Mouse (Mus musculus) left cerebral cortex, adult 11 months (tissue): ENCODE data around the gene Bicc1.
"Not testable (repeated sequence)": the region's sequence is repeated elsewhere in the genome, so short reads cannot be mapped to it uniquely, and the experiment has no call there.

Experiments used
- DNase-seq: peaks from one replicate; pipeline ENCODE4 v3.0.0; 2022; ENCODE audit warnings: low spot score

Bicc1 gene

DNA sequence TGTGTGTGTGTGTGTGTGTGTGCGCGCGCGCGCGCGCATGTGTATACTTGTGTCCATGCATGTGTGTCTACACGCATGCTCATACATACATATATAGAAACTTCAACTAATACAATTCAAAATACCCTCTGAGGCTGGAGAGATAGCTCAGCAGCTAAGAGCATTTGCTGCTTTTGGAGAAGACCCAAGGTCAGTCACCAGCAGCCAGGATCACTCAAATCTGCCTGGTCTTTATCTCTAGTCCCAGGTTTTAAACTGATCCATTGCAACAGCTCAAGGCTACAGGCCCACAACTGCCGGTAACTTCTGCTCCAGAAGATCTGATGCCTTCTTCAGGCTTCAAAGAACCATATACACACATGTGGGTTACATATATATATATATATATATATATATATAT lies 163.4 kb downstream of the Bicc1 start:
- no peak for DNase-seq

DNA sequence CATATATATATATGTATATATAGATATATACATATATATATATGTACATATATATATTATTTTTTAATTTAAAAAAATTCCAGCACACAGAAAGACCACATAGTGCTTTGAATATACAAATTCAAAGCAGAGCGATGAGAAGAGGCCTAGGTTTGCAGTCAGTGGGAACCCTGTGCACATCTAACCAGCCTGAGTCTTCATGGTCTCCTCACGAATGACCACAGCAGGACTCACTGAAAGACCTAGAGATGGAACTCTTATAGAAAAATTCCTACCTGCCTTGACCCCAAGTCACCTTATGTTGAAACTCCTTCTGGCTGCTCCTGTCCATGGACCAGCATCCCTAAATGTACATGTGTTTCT lies 165.4 kb downstream of the Bicc1 start:
- no peak for DNase-seq

DNA sequence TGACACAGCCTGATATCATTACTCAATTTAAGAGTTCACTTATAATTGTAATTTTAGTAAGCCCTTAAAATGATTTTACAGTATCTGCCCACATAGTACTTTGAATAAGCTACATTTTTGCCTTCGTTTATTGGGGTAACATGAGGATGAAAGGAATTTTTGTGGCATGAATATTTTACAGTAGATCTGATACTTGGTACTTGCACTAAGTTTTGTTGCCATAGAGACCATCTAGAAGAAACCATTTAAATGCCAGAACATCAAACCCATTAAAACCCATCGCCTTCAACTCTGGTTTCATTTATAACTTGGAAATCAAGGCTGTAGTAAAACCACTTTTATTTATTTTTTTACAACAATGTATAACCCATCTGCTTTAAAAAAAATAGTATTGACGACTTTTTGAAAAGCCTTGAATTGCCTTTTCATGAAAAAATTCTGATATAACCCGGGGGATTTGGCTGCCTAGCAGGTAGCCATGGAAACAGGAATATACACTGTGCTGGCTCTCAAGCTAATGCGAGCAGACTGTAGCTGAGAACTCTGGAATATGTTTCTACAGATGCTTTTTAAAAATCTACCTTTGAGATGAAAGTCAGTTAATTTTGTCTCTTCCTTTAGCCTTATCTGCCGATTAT lies 165.9 kb downstream of the Bicc1 start:
- peak; percentile 38 for DNase-seq

DNA sequence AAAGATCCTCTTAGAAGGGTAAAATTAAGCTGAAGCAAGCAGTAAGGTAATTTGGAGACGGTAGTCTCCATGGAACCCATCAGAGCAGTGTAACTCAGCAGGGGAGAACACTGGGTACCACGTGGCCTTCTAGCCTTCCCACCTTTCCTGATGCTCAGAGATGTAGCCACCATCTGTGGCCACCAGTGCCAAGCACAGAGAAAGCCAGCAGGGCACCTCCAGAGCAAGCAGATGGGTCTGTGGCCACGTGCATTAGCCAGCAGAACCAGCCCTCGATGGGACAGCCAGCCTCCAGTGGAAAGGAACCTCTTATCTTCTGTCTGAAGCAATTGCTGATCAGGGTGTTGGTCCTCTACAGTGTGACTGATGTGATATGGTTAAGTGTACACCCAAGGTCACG lies 172.1 kb downstream of the Bicc1 start:
- DNase-seq = no peak

DNA sequence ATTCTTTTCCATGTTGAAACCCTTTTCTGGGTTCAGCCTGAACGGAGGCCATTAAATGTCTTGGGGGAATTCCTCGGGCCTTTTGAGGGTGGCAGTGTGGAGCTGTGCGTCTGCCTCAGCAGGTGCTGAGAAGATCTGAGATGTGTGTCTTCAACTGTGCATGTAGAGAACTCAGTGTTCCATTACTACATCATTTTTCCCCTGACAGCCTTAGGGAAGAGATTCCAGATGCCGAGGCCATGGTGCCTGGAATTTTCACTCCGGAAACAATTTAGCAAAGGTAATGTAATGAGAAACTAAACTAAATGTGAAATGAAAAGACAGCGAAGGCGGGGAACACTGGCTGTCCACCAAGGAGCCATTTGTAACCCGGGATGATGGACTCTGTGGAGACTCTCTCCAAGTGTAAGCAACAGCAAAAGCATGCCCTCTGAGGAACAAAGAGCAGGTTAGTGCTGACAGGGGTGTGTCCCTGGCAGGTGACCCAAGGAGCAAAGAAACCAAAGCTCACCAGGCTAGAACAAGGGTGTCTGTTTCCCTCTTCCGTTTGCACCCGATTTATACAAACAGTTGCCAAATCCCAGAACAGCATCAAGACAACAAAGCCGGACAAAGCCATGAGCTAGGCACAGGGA lies 176.3 kb downstream of the Bicc1 start:
- no peak for DNase-seq

DNA sequence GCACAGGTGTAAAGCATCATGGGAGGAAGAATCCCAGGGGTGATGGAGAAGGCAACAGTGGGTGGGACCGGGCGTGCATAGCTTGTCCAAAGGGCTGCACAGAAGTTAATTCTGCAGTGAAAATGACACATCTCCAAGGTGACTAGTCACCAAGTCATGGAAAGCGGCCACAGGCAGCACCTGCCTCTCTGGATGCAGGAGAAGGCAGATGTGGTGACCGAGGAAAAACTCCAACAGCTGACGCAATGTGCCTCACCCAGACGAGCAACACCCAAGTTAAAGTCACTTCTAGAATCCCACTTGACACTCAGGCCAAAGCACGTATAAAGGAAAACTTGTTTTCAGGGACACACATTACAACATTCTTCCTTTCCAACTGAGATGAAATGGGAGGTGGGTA lies 177.3 kb downstream of the Bicc1 start:
- no peak for DNase-seq

DNA sequence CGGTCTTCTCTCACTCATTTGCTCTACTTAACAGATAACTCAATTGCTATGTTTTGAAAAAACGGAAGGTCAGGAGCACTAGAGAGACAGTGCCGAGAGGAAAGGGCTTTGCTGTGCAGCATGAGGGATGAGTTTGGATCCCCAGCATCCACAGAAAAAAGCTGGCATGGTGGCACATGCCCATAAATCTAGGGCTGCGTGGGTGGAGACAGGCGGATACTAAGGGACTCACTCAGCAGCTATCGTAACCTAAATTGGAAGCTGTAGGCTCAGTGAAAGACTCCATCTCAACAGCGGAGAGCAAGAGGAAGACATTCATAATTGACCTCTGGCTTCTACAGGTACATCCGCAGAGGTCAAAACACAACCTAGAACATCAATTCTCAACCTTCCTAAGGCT lies 179.8 kb downstream of the Bicc1 start:
- DNase-seq = no peak

DNA sequence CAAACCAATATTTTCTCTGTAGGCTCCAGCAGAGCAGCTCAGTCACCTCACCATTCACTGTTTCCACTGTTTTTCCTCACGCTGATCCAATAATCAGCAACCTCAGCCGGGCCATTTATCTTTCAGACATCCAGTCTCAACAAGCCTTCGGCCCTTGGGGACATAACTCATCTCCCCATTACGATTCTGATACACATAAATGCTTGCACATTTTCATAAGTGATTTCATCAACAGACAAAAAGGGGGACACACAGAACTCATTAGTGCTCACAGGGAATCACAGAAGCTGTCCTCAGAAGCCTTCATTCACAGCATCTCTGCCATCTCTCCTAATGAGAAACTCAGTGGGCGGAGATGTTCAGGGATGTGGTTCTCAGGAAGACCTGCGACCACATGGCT lies 182.4 kb downstream of the Bicc1 start:
- DNase-seq = no peak

DNA sequence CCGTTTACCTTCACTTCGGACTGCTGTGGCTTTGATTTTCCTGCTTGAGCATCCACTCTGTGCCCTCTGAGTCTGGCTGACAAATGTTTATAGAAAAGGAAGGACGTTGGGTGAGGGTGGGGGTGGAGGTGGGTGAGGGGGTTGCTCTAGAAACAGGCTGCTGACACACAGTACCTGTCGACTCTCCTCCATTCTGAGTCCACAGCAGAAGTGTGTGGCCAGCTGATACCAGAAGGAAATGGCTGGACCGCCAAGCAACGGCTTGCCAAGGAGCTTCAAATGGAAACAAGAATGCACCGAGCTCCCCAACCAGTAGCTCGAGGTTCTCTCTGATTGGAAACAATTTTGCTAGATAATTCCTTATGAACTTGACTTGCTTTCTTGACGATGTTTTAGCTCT lies 182.9 kb downstream of the Bicc1 start:
- DNase-seq = no peak

DNA sequence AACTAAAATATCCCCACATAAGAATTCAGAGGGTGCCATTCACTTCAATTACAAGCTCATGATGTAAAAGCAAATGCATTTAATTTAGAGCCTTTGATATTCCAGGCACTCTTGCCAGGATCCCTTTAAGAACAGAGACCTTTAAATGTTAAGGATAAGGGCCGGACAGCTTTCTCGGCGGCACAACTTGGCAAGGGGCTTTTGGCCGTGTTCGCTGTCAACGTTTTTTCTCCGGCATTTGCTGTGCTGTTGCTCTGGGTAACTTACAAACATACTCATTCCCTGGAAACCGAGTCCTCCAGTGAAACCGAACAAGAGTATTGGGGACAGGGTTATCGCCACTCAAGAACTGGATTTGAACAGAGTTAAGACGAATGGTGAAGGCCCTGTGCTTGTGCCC lies 188.3 kb downstream of the Bicc1 start:
- no peak for DNase-seq

DNA sequence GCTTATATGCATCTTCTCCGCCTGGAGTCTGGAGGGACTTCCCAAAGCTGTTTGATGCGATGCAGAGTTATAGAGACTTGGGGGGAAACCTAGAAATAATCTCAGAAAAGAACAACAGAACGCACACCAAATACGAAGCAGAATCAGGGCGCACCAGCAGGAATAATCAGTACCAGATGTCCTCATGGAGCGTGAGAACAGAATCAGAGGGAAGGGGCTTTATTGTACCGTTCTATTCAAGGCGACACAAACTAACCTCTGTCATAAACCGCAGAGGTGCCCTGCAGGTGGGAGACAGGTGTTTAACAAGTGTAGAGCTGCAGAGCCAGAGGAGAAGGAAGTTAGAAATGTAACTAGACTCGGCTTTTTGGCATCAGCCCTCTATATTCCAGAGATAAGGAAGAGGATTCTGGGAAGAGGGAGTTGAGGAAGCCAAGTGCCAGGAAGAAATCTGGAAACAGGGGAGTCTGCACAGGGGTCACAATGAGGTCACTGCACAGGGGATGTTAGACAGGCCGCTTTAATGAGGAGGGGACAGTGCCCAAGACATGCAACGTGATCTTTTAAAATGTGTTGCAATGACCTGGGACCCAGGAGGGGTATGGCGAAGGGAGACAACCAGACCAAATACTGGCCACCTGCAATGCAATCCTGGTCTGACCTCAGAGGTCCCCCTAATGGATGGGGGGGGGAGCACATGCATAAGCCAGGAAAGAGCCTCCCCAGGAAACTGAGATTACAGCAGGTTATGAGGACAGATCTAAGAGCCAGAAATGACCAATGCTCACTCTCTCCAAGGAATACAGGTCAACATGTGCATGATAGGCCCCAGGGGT lies 190.4 kb downstream of the Bicc1 start:
- DNase-seq = no peak

DNA sequence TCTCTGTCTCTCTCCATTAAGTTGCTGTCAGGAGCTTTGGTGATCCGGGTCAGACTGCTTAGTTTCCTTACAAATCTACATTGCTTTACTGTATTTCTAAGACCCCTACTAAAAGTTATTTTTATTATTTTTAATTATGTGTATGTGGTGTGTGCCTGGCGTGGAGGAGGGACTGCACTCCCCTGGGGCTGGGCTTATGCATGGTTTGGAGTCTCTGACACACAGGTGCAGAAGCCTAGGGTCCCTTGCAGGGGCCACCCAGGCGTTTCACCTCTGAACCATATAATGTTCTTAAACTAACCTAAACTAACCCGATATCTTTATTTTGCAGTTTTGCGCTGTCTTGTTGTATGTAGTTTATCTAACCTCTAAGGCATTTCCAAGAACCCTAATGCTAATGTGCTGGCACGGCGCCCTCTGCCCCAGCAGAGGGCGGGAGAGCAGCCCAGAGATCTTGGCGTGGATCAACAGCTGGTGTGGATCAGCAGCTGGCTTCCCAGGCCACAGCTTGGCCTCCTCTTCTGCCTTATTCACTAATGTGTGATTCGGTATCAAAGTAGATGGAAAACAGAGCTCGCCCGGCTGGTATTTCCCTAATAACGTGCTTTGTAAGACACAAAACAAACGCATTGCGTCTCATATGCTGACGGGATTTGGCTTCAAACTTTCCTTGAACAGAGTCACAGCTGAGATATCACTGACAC lies 192.7 kb downstream of the Bicc1 start:
- no peak for DNase-seq

DNA sequence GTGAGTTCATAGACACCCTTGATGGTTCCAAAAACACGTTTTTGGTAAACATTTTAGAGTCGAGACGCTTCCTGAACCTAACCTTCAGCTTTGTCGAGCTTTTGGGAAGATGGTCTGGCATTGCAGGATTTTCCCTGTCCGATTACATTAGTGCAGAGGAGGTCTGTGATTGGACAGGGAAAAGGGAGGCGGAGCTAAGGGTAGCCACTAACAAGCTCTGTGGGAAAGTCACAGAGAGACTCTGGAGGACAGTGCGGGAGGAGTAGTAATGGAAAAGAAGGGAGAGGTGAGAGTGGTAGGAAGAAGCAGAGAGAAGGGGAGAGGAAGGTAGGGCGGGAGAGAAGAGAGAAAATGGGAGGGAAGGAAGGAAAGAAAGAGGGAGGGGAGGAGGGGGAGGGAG lies 194.8 kb downstream of the Bicc1 start:
- DNase-seq = no peak

DNA sequence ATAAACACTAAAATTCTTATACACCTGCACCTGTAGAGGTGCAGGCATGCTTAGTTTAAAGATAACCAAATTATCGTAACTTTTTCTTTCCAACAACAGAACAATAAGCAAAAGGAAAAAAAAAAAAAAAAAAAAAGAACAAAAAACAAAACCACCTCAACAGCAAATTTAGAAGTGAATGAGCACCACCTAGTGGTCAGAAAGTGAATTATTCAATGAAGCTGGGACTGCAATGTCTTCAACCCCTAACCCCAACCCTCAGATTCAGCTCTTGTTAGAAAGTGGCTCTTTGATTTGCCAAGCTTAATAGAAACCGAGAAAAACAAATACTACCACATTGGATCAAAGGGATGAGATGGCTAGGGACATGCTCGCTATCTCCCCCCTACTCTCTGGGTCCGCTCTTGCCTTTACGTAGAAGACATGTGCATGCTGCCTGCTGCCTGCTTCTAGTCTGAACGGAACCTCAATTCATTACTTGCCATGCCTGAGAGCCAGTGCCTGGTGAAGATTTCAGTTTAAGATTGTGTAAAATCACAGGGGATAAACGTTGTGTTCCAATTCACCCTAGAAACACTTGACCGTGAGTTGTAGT lies 195.8 kb downstream of the Bicc1 start:
- DNase-seq = peak; percentile 47

DNA sequence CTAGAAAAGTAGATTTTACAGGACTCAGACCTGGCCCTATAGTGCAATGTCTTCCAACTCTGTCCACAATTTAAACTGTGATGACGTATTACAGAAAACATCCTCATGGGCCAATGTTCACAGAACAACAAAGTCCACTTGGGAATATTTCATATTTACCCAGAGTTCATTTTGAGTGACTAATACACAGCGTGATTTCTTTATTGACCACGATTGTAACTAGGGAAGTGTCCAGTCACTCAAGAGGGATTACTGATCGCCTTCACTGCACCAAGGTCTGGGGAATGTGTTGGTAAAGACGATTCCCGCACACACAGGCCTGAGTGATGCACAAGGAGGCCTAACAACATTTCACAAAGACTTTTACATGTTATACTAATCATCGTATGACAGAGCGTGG lies 197.9 kb downstream of the Bicc1 start:
- no peak for DNase-seq

DNA sequence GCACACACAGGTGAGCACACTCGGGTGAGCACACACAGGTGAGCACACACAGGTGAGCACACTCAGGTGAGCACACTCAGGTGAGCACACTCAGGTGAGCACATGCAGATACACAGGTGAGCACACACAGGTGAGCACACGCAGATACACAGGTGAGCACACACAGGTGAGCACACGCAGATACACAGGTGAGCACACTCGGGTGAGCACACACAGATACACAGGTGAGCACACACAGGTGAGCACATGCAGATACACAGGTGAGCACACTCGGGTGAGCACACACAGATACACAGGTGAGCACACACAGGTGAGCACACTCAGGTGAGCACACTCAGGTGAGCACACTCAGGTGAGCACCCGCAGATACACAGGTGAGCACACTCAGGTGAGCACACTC lies 199.1 kb downstream of the Bicc1 start:
- DNase-seq = not testable (repeated sequence)

DNA sequence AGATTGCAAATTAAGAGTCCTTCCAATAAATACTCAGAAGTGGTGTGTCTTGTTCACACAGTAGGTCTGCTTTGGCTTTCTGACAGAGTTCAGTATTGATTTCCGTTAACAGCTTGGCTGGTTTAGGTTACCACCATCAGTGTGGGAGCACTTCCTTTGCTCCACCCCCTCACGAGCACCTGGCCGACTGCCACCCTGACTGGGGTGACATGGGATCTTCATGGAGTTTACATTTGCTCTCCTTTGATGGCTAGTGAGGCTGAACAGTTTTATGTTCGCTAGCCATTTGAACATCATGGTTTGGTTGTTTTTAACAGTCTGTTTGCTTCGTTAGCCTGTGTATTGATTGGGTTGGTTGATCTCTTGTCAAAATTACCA lies 206.7 kb downstream of the Bicc1 start:
- no peak for DNase-seq

DNA sequence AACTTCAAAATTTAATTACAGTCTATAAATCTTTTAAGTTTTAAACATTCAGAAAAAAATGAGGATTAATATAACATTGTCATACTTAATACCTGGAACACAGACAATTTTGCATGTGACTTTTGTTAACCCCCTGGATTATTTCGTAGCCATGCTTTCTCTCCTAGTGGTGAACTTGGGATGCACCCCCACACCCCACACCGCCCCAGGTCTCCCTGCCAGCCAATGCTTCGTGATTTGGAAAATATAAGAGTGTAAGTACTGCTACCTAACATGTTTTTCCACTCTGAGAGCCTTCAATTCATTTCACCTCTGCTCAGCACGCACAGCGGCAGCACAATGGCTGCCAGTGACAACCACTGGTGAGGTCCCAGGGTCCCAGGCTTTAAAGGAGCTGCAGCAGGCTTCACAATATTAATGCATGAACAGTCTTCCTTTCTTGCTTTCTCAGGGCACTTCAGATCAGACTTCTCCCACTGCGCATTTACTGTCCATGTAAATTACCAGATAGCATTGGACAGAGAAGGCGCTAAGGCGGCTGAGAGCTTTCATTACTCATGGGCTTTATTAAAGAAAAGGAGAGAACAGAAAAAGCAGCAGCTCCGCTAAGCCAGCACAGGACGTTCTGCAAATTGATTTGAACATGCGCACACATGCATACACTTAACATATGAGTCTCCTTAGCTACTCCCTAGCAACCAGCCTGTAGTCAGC lies 207.3 kb downstream of the Bicc1 start:
- peak; percentile 21 for DNase-seq

DNA sequence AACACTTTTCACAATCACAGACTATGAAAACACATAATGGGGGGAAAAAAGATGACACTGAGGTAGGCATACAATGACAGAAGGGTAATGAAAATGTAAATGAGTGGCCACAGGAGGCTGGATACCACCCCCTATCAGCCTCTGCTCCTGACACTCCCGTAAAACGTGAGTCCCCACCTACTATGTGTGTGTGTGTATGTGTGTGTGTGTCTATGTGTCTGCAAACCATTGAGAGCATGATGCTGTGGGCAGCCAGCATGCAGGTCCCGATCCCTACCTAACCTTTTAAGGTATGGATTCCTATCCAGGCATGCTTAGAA lies 209.4 kb downstream of the Bicc1 start:
- DNase-seq = no peak

DNA sequence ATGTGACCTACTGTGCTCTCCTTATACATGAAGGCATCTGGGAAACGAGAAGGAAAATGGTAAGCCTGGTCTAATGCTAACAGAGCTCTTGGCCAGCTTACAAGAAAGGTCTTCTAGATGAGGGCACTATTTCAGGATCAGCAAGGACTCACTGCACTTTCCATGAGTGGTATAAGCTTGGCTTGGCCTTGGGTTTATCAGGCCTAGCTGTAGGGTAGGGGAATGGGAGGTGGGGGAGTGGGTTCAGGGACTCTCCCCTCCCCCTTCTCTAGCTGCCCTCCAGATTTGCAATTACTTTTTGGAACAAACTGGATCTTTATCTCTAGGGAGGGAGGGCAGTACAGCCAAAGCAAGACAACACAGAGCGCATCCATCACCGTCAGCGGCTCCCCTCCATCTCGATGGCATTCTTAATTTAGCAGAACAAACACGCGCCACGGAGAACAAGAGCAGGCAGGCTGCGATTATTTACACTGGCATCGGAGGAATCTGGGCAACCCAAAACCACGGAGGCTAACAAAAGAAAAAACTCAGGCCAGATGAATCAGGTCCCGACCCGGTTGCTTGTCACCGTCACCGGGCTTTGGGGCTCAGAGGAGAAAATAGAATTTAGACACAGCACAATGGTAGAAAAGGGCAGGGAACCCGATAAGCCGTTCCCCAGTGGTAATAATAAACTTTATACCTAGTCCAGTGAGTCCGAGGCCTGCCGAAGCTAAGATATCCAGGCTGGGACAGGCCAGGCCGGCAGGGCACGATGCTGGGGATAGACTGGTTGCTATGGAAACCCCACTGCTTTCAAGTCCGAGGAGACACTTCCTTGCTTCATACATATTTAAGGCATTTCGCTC lies 210.0 kb downstream of the Bicc1 start:
- DNase-seq = peak; percentile 46

DNA sequence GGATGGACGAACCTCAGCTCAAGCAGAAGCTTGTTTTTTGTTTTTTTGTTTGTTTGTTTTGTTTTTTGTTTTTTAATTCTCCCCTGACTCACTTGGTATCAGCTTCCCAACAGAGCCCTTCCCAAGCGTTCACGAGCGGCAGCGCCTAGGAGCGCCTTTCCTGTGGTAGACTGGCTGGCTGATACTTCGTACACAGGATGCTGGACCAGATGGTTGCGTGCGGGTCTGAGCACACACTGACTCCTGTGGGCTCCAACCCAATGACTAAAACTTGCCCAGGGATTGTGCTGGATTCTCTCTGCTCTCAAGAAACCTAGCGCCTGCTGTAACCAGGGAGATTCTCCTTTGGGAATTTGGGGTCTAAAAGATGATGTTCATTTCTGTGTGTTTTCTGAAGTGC lies 211.2 kb downstream of the Bicc1 start:
- no peak for DNase-seq
